Mouse (Mus musculus) heart, embryonic 10.5 days (tissue): ENCODE data around the gene Pycard. TPM values are rescaled to one million over a fixed set of nuclear protein-coding genes. Genes with fewer than 3 reads are reported as not detected.
"Not testable (repeated sequence)": the region's sequence is repeated elsewhere in the genome, so short reads cannot be mapped to it uniquely, and the experiment has no call there.

Experiments
- DNase-seq: peaks from one replicate; pipeline ENCODE4 v3.0.0-alpha.2; 2017; ENCODE audit warnings: low spot score
- H3K27ac ChIP-seq: fragments of 300-500 bp; sonication (generic); 2 replicates; pipeline ENCODE4 v1.5.1; 2016; ENCODE audit warnings: mild to moderate bottlenecking
- H3K27me3 ChIP-seq: fragments of 300-500 bp; sonication (generic); 2 replicates; pipeline ENCODE4 v1.6.1; 2016; ENCODE audit warnings: mild to moderate bottlenecking; ENCODE audit not compliant: poor library complexity, insufficient read depth, severe bottlenecking
- H3K36me3 ChIP-seq: fragments of 300-500 bp; sonication (generic); 2 replicates; pipeline ENCODE4 v1.6.1; 2016; ENCODE audit warnings: mild to moderate bottlenecking, moderate library complexity
- H3K4me1 ChIP-seq: fragments of 300-500 bp; sonication (generic); 2 replicates; pipeline ENCODE4 v1.6.1; 2016; ENCODE audit warnings: mild to moderate bottlenecking
- H3K4me3 ChIP-seq: fragments of 300-500 bp; sonication (generic); 2 replicates; pipeline ENCODE4 v1.5.1; 2016; ENCODE audit warnings: mild to moderate bottlenecking, moderate library complexity
- H3K9me3 ChIP-seq: fragments of 300-500 bp; sonication (generic); 2 replicates; pipeline ENCODE4 v1.6.1; 2016; ENCODE audit warnings: mild to moderate bottlenecking, moderate library complexity
- WGBS: fragments of 180-500 bp; shearing (Covaris S2); methylation state at CpG from one replicate; pipeline ENCODE4 v1.1.7; 2016; 5-methylcytosine and 5-hydroxymethylcytosine counted together
- polyA plus RNA-seq: library from polyadenylated mRNA; unstranded; fragments of >200 nt; fragmentation: Nextera tagmentation; extraction: Ambion mirVana; gene quantifications from 2 replicates; pipeline ENCODE4 v1.2.1, GENCODE M21; 2016

Gene Pycard
- polyA plus RNA-seq, 1 experiment from 2014 or later, result 27.8 TPM

- no peak within 1 kb of the TSS for H3K27ac ChIP-seq
- peaks cover 8% of the 10 kb centered on the region; the same call in 1 of the 2 replicates for H3K4me1 ChIP-seq
- no peaks in the 10 kb centered on the region for H3K36me3 ChIP-seq
- DNase-seq, result no peak
- H3K27me3 ChIP-seq, result peaks cover 41% of the 10 kb centered on the region
- WGBS, result 70% methylated on average over 6 of the region's 6 CpGs
- H3K9me3 ChIP-seq, result no peaks in the 10 kb centered on the region
- H3K4me3 ChIP-seq, result no peak within 1 kb of the TSS
Measured at GRCm38 (mm10) chr7:127946470-127947023, 47.1 kb downstream of the Pycard start, which contains the start of gene Prss36. TSS of gene Prss36 (minus strand) at chr7:127946725.

DNA sequence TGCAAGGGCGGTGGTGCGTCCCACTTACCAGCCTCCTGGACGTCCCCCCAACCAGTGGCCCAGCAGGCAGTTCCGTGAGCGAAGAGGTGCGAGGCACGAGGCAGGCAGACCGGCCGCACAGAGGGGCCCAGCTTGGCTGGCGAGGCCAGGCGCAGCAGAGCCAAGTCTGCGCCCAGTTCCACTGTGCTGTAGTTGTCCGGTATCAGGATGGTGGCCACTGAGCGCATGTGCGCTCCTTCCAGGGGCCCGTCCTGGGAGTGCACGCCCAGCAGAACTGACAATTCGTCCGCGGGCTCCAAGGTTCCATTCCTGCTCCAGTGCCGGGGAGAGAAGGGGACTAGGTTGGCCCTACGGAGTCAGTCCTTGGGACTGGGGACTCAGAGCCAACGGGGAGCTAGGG lies 49.1 kb downstream of the Pycard start:
- WGBS, result 7% methylated on average over 23 of the region's 23 CpGs
- Histone ChIP-seq H3K4me1 (peaks cover 8% of the 10 kb centered on the region; the same call in 1 of the 2 replicates), H3K36me3 (no peaks in the 10 kb centered on the region), H3K9me3 (no peaks in the 10 kb centered on the region), H3K27me3 (peaks cover 41% of the 10 kb centered on the region), H3K27ac (0 out of 2 replicates have a peak overlapping the region, but pooled peaks have one; percentile 23), H3K4me3 (peak overlapping the region; percentile 42)
- DNase-seq, result peak; percentile 73

DNA sequence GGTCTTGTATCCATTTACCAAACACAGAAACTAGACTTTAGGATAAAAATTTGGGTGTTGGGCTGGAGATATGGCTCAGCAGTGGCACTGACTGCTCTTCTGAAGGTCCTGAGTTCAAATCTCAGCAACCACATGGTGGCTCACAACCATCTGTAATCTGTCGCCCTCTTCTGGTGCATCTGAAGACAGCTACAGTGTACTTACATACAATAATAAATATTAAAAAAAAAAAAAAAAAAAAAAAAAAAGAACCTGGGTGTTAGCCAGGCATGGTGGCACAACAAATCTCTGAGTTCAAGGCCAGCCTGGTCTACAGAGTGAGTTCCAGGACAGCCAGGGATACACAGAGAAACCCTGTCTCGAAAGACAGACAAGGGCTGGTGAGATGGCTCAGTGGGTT lies 51.6 kb downstream of the Pycard start:
- peaks cover 41% of the 10 kb centered on the region for H3K27me3 ChIP-seq
- H3K4me1 ChIP-seq, DNase-seq, H3K27ac ChIP-seq, H3K4me3 ChIP-seq, H3K9me3 ChIP-seq, H3K36me3 ChIP-seq: not testable (repeated sequence)
- WGBS, result 57% methylated on average over 2 of the region's 2 CpGs

Other genes starting within 250 kb of the Pycard start
- gene Fbxl19, start 249.3 kb downstream of the Pycard start, polyA plus RNA-seq, result 3.4 and 4.8 TPM in 2 replicates
- gene Orai3, start 224.1 kb downstream of the Pycard start, polyA plus RNA-seq, result 12.9 and 19.8 TPM in 2 replicates
- 13.2 and 23.7 TPM in 2 replicates for gene Setd1a, start 217.2 kb downstream of the Pycard start, polyA plus RNA-seq
- not detected in 2 replicates for gene Gm49388, start 208.3 kb downstream of the Pycard start, polyA plus RNA-seq
- 14.9 and 17.1 TPM in 2 replicates for gene Hsd3b7, start 193.3 kb downstream of the Pycard start, polyA plus RNA-seq
- gene Stx4a, start 169.6 kb downstream of the Pycard start, polyA plus RNA-seq, result 32.4 and 36.3 TPM in 2 replicates
- gene Stx1b, start 169.3 kb downstream of the Pycard start, polyA plus RNA-seq, result 1.1 and 3.2 TPM in 2 replicates
- 10.6 and 11.7 TPM in 2 replicates for gene Zfp646, start 117.6 kb downstream of the Pycard start, polyA plus RNA-seq
- 15.7 and 21.7 TPM in 2 replicates for gene Zfp668, start 117.0 kb downstream of the Pycard start, polyA plus RNA-seq
- 1.2 and 1.9 TPM in 2 replicates for gene Prss53, start 102.9 kb downstream of the Pycard start, polyA plus RNA-seq
- gene Gm21974, start 98.4 kb downstream of the Pycard start, polyA plus RNA-seq, result not detected in 2 replicates
- gene Vkorc1, start 98.2 kb downstream of the Pycard start, polyA plus RNA-seq, result 81.7 and 89.4 TPM in 2 replicates
- gene Bckdk, start 89.8 kb downstream of the Pycard start, polyA plus RNA-seq, result 143 and 176 TPM in 2 replicates
- gene Kat8, start 81.4 kb downstream of the Pycard start, polyA plus RNA-seq, result 31.0 and 39.7 TPM in 2 replicates
- gene Prss8, start 63.8 kb downstream of the Pycard start, polyA plus RNA-seq, result 2.3 and 8.9 TPM in 2 replicates
- gene Prss36, start 47.1 kb downstream of the Pycard start, polyA plus RNA-seq, result 10.9 and 13.0 TPM in 2 replicates
- 280 and 362 TPM in 2 replicates for gene Fus, start 26.4 kb downstream of the Pycard start, polyA plus RNA-seq
- 0.40 and 1.2 TPM in 2 replicates for gene Trim72, start 10.1 kb upstream of the Pycard start, polyA plus RNA-seq
- 0.06 and 0.25 TPM in 2 replicates for gene Itgam, start 68.8 kb upstream of the Pycard start, polyA plus RNA-seq
- gene Gm49368, start 68.8 kb upstream of the Pycard start, polyA plus RNA-seq, result 0.09 TPM in 1 of 2 replicates, not detected in the other
- 0.05 and 0.10 TPM in 2 replicates for gene Itgax, start 135.7 kb upstream of the Pycard start, polyA plus RNA-seq
- gene Itgad, start 160.5 kb upstream of the Pycard start, polyA plus RNA-seq, result not detected in 2 replicates
- 258 and 459 TPM in 2 replicates for gene Cox6a2, start 212.5 kb upstream of the Pycard start, polyA plus RNA-seq
- 16.6 and 17.5 TPM in 2 replicates for gene Armc5, start 243.5 kb upstream of the Pycard start, polyA plus RNA-seq
- gene 9130023H24Rik, start 244.2 kb upstream of the Pycard start, polyA plus RNA-seq, result 7.1 and 7.2 TPM in 2 replicates